Mouse (Mus musculus): Measurements from ENCODE around the gene 5730596B20Rik.

GRCm38 (mm10) chr6:52197271-52197670 lies 20.0 kb downstream of the 5730596B20Rik start:
- TF ChIP-seq POLR2A (IDR thresholded peaks at IDR 0.05; ENCODE audit: insufficient read depth, low read depth, low read length) (no peak), CTCF (IDR thresholded peaks at IDR 0.05; ENCODE audit: insufficient read depth, low read depth, low read length) (no peak)

Data from olfactory bulb, adult 2 months (tissue).